Mouse (Mus musculus): ENCODE measurements around the gene Uchl3. TPM values are rescaled to one million over a fixed set of nuclear protein-coding genes. Genes with fewer than 3 reads are reported as not detected.
A peak's percentile ranks its signal among the peaks of the same experiment; 100 is the strongest.

Uchl3 gene
- 265 and 268 TPM in 2 replicates for polyA plus RNA-seq (2015; fragmentation: Nextera tagmentation; extraction: Ambion mirVana)

GRCm38 (mm10) chr14:101653581-101654525 is at the start of gene Uchl3:
Gene Uchl3, plus strand, starts transcription at chr14:101653967.
- no peaks in the 10 kb centered on the region for H3K27me3 ChIP-seq
- WGBS, result under 1% methylated on average over 70 of the region's 81 CpGs
- ATAC-seq (ENCODE audit: low FRiP score), result peak; percentile 91

GRCm38 (mm10) chr14:101605843-101606242 is 47.9 kb upstream of the Uchl3 start:
- Histone ChIP-seq H3K9me3 (no peaks in the 10 kb centered on the region), H3K4me3 (no peak overlapping the region), H3K27me3 (0 out of 2 replicates have a peak, but pooled peaks cover 9% of the 10 kb centered on the region), H3K4me2 (no peak overlapping the region), H3K36me3 (no peaks in the 10 kb centered on the region), H3K9ac (no peak overlapping the region), H3K27ac (no peak overlapping the region), H3K4me1 (replicated peaks) (peaks cover 11% of the 10 kb centered on the region)
- ATAC-seq (ENCODE audit: low FRiP score), result no peak
- WGBS, result 64% methylated on average over 2 of the region's 2 CpGs

More at GRCm38 (mm10) chr14:101653581-101654525, at the start of gene Uchl3:
- Histone ChIP-seq H3K9ac (peak within 1 kb of the TSS; percentile 97), H3K4me3 (peak within 1 kb of the TSS; percentile 100), H3K4me2 (peak within 1 kb of the TSS; percentile 76), H3K4me1 (replicated peaks) (peaks cover 12% of the 10 kb centered on the region), H3K27ac (peak within 1 kb of the TSS; percentile 87), H3K9me3 (no peaks in the 10 kb centered on the region), H3K36me3 (peaks cover 6% of the 10 kb centered on the region; the same call in 1 of the 2 replicates)

GRCm38 (mm10) chr14:101607631-101608518 is 45.9 kb upstream of the Uchl3 start:
- H3K4me3 ChIP-seq, result peak overlapping the region; percentile 84
- peak; percentile 79 for ATAC-seq (ENCODE audit: low FRiP score)
- under 1% methylated on average over 61 of the region's 62 CpGs for WGBS
- H3K9ac ChIP-seq, result peak overlapping the region; percentile 81
- H3K4me1 ChIP-seq (replicated peaks), result peaks cover 11% of the 10 kb centered on the region
- no peaks in the 10 kb centered on the region for H3K9me3 ChIP-seq
- peak overlapping the region; percentile 72; the same call in 1 of the 2 replicates for H3K27ac ChIP-seq
- peak overlapping the region; percentile 98 for H3K4me2 ChIP-seq
- no peaks in the 10 kb centered on the region for H3K36me3 ChIP-seq
- 0 out of 2 replicates have a peak, but pooled peaks cover 9% of the 10 kb centered on the region for H3K27me3 ChIP-seq

- under 1% methylated on average over 62 of the region's 62 CpGs for WGBS
- peak within 1 kb of the TSS; percentile 98 for H3K4me2 ChIP-seq
- H3K27ac ChIP-seq, result peak within 1 kb of the TSS; percentile 72; the same call in 1 of the 2 replicates
Observed at GRCm38 (mm10) chr14:101608519-101609368, 45.0 kb upstream of the Uchl3 start, which contains the start of gene Tbc1d4. Gene Tbc1d4, minus strand, starts transcription at chr14:101609191.

GRCm38 (mm10) chr14:101610701-101611100 is 43.1 kb upstream of the Uchl3 start:
- Histone ChIP-seq H3K4me3 (no peak overlapping the region), H3K9me3 (no peaks in the 10 kb centered on the region), H3K27ac (no peak overlapping the region), H3K36me3 (no peaks in the 10 kb centered on the region), H3K27me3 (0 out of 2 replicates have a peak, but pooled peaks cover 9% of the 10 kb centered on the region), H3K9ac (no peak overlapping the region), H3K4me2 (no peak overlapping the region), H3K4me1 (replicated peaks) (peaks cover 13% of the 10 kb centered on the region)
- 83% methylated on average over 10 of the region's 10 CpGs for WGBS
- no peak for ATAC-seq (ENCODE audit: low FRiP score)

More at GRCm38 (mm10) chr14:101608519-101609368, 45.0 kb upstream of the Uchl3 start, which contains the start of gene Tbc1d4:
- Histone ChIP-seq H3K27me3 (0 out of 2 replicates have a peak, but pooled peaks cover 9% of the 10 kb centered on the region), H3K4me3 (peak within 1 kb of the TSS; percentile 84), H3K9ac (peak within 1 kb of the TSS; percentile 81), H3K9me3 (no peaks in the 10 kb centered on the region), H3K36me3 (no peaks in the 10 kb centered on the region), H3K4me1 (replicated peaks) (peaks cover 13% of the 10 kb centered on the region)
- ATAC-seq (ENCODE audit: low FRiP score), result peak; percentile 85

GRCm38 (mm10) chr14:101613206-101613605 is 40.6 kb upstream of the Uchl3 start:
- WGBS, result 54% methylated on average over 1 of the region's 1 CpGs
- Histone ChIP-seq H3K4me1 (replicated peaks) (peaks cover 3% of the 10 kb centered on the region; the same call in 1 of the 2 replicates), H3K27me3 (0 out of 2 replicates have a peak, but pooled peaks cover 1% of the 10 kb centered on the region), H3K36me3 (no peaks in the 10 kb centered on the region), H3K27ac (no peak overlapping the region), H3K4me3 (no peak overlapping the region), H3K9ac (no peak overlapping the region), H3K9me3 (no peaks in the 10 kb centered on the region), H3K4me2 (no peak overlapping the region)
- no peak for ATAC-seq (ENCODE audit: low FRiP score)

GRCm38 (mm10) chr14:101616178-101616577 is 37.6 kb upstream of the Uchl3 start:
- Histone ChIP-seq H3K27me3 (no peaks in the 10 kb centered on the region), H3K9ac (no peak overlapping the region), H3K4me1 (replicated peaks) (0 out of 2 replicates have a peak, but pooled peaks cover 2% of the 10 kb centered on the region), H3K4me2 (no peak overlapping the region), H3K4me3 (no peak overlapping the region), H3K27ac (no peak overlapping the region), H3K9me3 (no peaks in the 10 kb centered on the region), H3K36me3 (no peaks in the 10 kb centered on the region)
- ATAC-seq (ENCODE audit: low FRiP score), result no peak
- WGBS, result 76% methylated on average over 9 of the region's 9 CpGs

- H3K9me3 ChIP-seq, result no peaks in the 10 kb centered on the region
- H3K9ac ChIP-seq, result no peak overlapping the region
- 90% methylated on average over 5 of the region's 5 CpGs for WGBS
- H3K27me3 ChIP-seq, result no peaks in the 10 kb centered on the region
- no peak for ATAC-seq (ENCODE audit: low FRiP score)
- H3K4me3 ChIP-seq, result no peak overlapping the region
- no peak overlapping the region for H3K4me2 ChIP-seq
- no peak overlapping the region for H3K27ac ChIP-seq
- no peaks in the 10 kb centered on the region for H3K36me3 ChIP-seq
- 0 out of 2 replicates have a peak, but pooled peaks cover 2% of the 10 kb centered on the region for H3K4me1 ChIP-seq (replicated peaks)
Observed at GRCm38 (mm10) chr14:101617680-101618079, 36.1 kb upstream of the Uchl3 start.

- 88% methylated on average over 2 of the region's 2 CpGs for WGBS
- Histone ChIP-seq H3K27ac (no peak overlapping the region), H3K9ac (no peak overlapping the region), H3K9me3 (no peaks in the 10 kb centered on the region), H3K4me2 (no peak overlapping the region), H3K4me1 (replicated peaks) (no peaks in the 10 kb centered on the region), H3K36me3 (peaks cover 34% of the 10 kb centered on the region), H3K27me3 (no peaks in the 10 kb centered on the region), H3K4me3 (no peak overlapping the region)
- no peak for ATAC-seq (ENCODE audit: low FRiP score)
Observed at GRCm38 (mm10) chr14:101630548-101630947, 23.2 kb upstream of the Uchl3 start.

- H3K27ac ChIP-seq, result no peak overlapping the region
- no peak overlapping the region for H3K4me2 ChIP-seq
- no peak for ATAC-seq (ENCODE audit: low FRiP score)
- H3K9ac ChIP-seq, result no peak overlapping the region
- no peaks in the 10 kb centered on the region for H3K27me3 ChIP-seq
- H3K9me3 ChIP-seq, result no peaks in the 10 kb centered on the region
- H3K36me3 ChIP-seq, result peaks cover 37% of the 10 kb centered on the region
- H3K4me3 ChIP-seq, result no peak overlapping the region
- peaks cover 10% of the 10 kb centered on the region for H3K4me1 ChIP-seq (replicated peaks)
- 90% methylated on average over 1 of the region's 1 CpGs for WGBS
Observed at GRCm38 (mm10) chr14:101635765-101636164, 18.0 kb upstream of the Uchl3 start.

GRCm38 (mm10) chr14:101637381-101637780 is 16.4 kb upstream of the Uchl3 start:
- H3K4me2 ChIP-seq, result no peak overlapping the region
- H3K36me3 ChIP-seq, result peaks cover 28% of the 10 kb centered on the region
- no peak for ATAC-seq (ENCODE audit: low FRiP score)
- H3K9me3 ChIP-seq, result no peaks in the 10 kb centered on the region
- no peak overlapping the region for H3K9ac ChIP-seq
- 90% methylated on average over 6 of the region's 6 CpGs for WGBS
- no peaks in the 10 kb centered on the region for H3K27me3 ChIP-seq
- no peak overlapping the region for H3K4me3 ChIP-seq
- no peak overlapping the region for H3K27ac ChIP-seq
- peaks cover 10% of the 10 kb centered on the region for H3K4me1 ChIP-seq (replicated peaks)
